Mouse (Mus musculus) limb, embryonic 15.5 days (tissue): Measurements from ENCODE around the gene Gorasp1. TPM values are rescaled to one million over a fixed set of nuclear protein-coding genes. Genes with fewer than 3 reads are reported as not detected.

Experiments
- ATAC-seq: fragments of 200-750 bp; cut with Nextera tagmentation; 2 replicates; pipeline ENCODE4 v1.8.0; 2017; ENCODE audit warnings: low read depth, moderate TSS enrichment; ENCODE audit not compliant: insufficient number of reproducible peaks, low FRiP score, low TSS enrichment
- H3K27ac ChIP-seq: fragments of 300-500 bp; sonication (generic); 2 replicates; pipeline ENCODE4 v1.5.1; 2015; ENCODE audit warnings: moderate library complexity, mild to moderate bottlenecking, inconsistent platforms
- H3K27me3 ChIP-seq: fragments of 300-500 bp; sonication (generic); 2 replicates; pipeline ENCODE4 v1.6.1; 2015; ENCODE audit warnings: inconsistent platforms
- H3K36me3 ChIP-seq: fragments of 300-500 bp; sonication (generic); 2 replicates; pipeline ENCODE4 v1.6.1; 2015; ENCODE audit warnings: inconsistent platforms
- H3K4me1 ChIP-seq: fragments of 300-500 bp; sonication (generic); 2 replicates; pipeline ENCODE4 v1.6.1; 2015; ENCODE audit warnings: inconsistent platforms
- H3K4me2 ChIP-seq: fragments of 300-500 bp; sonication (generic); 2 replicates; pipeline ENCODE4 v1.6.1; 2015; ENCODE audit warnings: mild to moderate bottlenecking, inconsistent platforms
- H3K4me3 ChIP-seq: fragments of 300-500 bp; sonication (generic); 2 replicates; pipeline ENCODE4 v1.5.1; 2015; ENCODE audit warnings: mild to moderate bottlenecking, inconsistent platforms
- H3K9ac ChIP-seq: fragments of 300-500 bp; sonication (generic); 2 replicates; pipeline ENCODE4 v1.6.1; 2015; ENCODE audit warnings: inconsistent platforms
- H3K9me3 ChIP-seq: fragments of 300-500 bp; sonication (generic); 2 replicates; pipeline ENCODE4 v1.6.1; 2016; ENCODE audit warnings: inconsistent platforms
- WGBS: fragments of 180-500 bp; shearing (Covaris S2); methylation state at CpG from one replicate; pipeline ENCODE4 v1.1.7; 2015; 5-methylcytosine and 5-hydroxymethylcytosine counted together
- polyA plus RNA-seq: library from polyadenylated mRNA; unstranded; fragments of >200 nt; fragmentation: Nextera tagmentation; extraction: Ambion mirVana; gene quantifications from 2 replicates; pipeline ENCODE4 v1.2.1, GENCODE M21; 2015

The Gorasp1 gene
- 35.5 and 35.8 TPM in 2 replicates for polyA plus RNA-seq

GRCm38 (mm10) chr9:119937005-119937773, at the start of gene Gorasp1, which contains the start of gene Ttc21a:
Gorasp1 (minus strand) TSS chr9:119937565.
Ttc21a (plus strand) TSS chr9:119937606.
- H3K36me3 ChIP-seq, result peaks cover 6% of the 10 kb centered on the region
- H3K27ac ChIP-seq, result peak within 1 kb of the TSS; percentile 80
- no peaks in the 10 kb centered on the region for H3K9me3 ChIP-seq
- peak within 1 kb of the TSS; percentile 89 for H3K4me2 ChIP-seq
- peaks cover 22% of the 10 kb centered on the region for H3K4me1 ChIP-seq
- no peaks in the 10 kb centered on the region for H3K27me3 ChIP-seq
- peak within 1 kb of the TSS; percentile 83 for H3K4me3 ChIP-seq
- peak; percentile 86 for ATAC-seq
- under 1% methylated on average over 40 of the region's 40 CpGs for WGBS
- peak within 1 kb of the TSS; percentile 75 for H3K9ac ChIP-seq

- Histone ChIP-seq H3K4me1 (peaks cover 41% of the 10 kb centered on the region), H3K27ac (peak overlapping the region; percentile 89), H3K27me3 (no peaks in the 10 kb centered on the region), H3K4me2 (no peak overlapping the region), H3K36me3 (no peaks in the 10 kb centered on the region), H3K9me3 (no peaks in the 10 kb centered on the region), H3K4me3 (no peak overlapping the region), H3K9ac (no peak overlapping the region)
- 44% methylated on average over 10 of the region's 10 CpGs for WGBS
- ATAC-seq, result no peak
Measured at GRCm38 (mm10) chr9:119985881-119986574, 48.7 kb upstream of the Gorasp1 start.

- Histone ChIP-seq H3K4me2 (peak within 1 kb of the TSS; percentile 98), H3K27ac (peak within 1 kb of the TSS; percentile 89), H3K9ac (peak within 1 kb of the TSS; percentile 65), H3K9me3 (no peaks in the 10 kb centered on the region), H3K27me3 (no peaks in the 10 kb centered on the region), H3K36me3 (no peaks in the 10 kb centered on the region), H3K4me3 (peak within 1 kb of the TSS; percentile 75), H3K4me1 (peaks cover 48% of the 10 kb centered on the region)
- 18% methylated on average over 14 of the region's 14 CpGs for WGBS
- no peak for ATAC-seq
Measured at GRCm38 (mm10) chr9:119984536-119985011, 47.2 kb upstream of the Gorasp1 start, which contains the start of gene Csrnp1. Csrnp1 (minus strand) TSS chr9:119984658.

GRCm38 (mm10) chr9:119983585-119984535, 46.5 kb upstream of the Gorasp1 start:
- peak; percentile 78 for ATAC-seq
- peak overlapping the region; percentile 98 for H3K4me2 ChIP-seq
- H3K9me3 ChIP-seq, result no peaks in the 10 kb centered on the region
- no peaks in the 10 kb centered on the region for H3K36me3 ChIP-seq
- H3K27ac ChIP-seq, result peak overlapping the region; percentile 89
- H3K4me1 ChIP-seq, result peaks cover 54% of the 10 kb centered on the region
- WGBS, result under 1% methylated on average over 79 of the region's 79 CpGs
- H3K9ac ChIP-seq, result peak overlapping the region; percentile 65
- no peaks in the 10 kb centered on the region for H3K27me3 ChIP-seq
- peak overlapping the region; percentile 75 for H3K4me3 ChIP-seq

- no peaks in the 10 kb centered on the region for H3K27me3 ChIP-seq
Measured at GRCm38 (mm10) chr9:119982956-119983551, 45.7 kb upstream of the Gorasp1 start.

GRCm38 (mm10) chr9:119982241-119982811, 45.0 kb upstream of the Gorasp1 start:
- H3K4me3 ChIP-seq, result peak overlapping the region; percentile 75
- H3K27ac ChIP-seq, result peak overlapping the region; percentile 89
- WGBS, result 3% methylated on average over 11 of the region's 11 CpGs
- H3K9ac ChIP-seq, result peak overlapping the region; percentile 65; the same call in 1 of the 2 replicates
- H3K9me3 ChIP-seq, result no peaks in the 10 kb centered on the region
- no peaks in the 10 kb centered on the region for H3K36me3 ChIP-seq
- peaks cover 70% of the 10 kb centered on the region for H3K4me1 ChIP-seq
- H3K27me3 ChIP-seq, result no peaks in the 10 kb centered on the region
- ATAC-seq, result 0 out of 2 replicates have a peak, but pooled peaks have one; percentile 14
- H3K4me2 ChIP-seq, result peak overlapping the region; percentile 98

More at GRCm38 (mm10) chr9:119982956-119983551, 45.7 kb upstream of the Gorasp1 start:
- peak overlapping the region; percentile 89 for H3K27ac ChIP-seq
- no peaks in the 10 kb centered on the region for H3K36me3 ChIP-seq
- H3K4me2 ChIP-seq, result peak overlapping the region; percentile 98
- no peak for ATAC-seq
- H3K4me1 ChIP-seq, result peaks cover 62% of the 10 kb centered on the region
- H3K9ac ChIP-seq, result peak overlapping the region; percentile 65
- H3K9me3 ChIP-seq, result no peaks in the 10 kb centered on the region
- under 1% methylated on average over 45 of the region's 48 CpGs for WGBS
- peak overlapping the region; percentile 75 for H3K4me3 ChIP-seq

GRCm38 (mm10) chr9:119981183-119982179, 44.1 kb upstream of the Gorasp1 start:
- WGBS, result 3% methylated on average over 16 of the region's 16 CpGs
- Histone ChIP-seq H3K4me1 (peaks cover 78% of the 10 kb centered on the region), H3K4me2 (peak overlapping the region; percentile 98), H3K36me3 (no peaks in the 10 kb centered on the region), H3K27me3 (no peaks in the 10 kb centered on the region), H3K9ac (0 out of 2 replicates have a peak overlapping the region, but pooled peaks have one; percentile 14), H3K27ac (peak overlapping the region; percentile 89), H3K9me3 (no peaks in the 10 kb centered on the region), H3K4me3 (peak overlapping the region; percentile 75)
- ATAC-seq, result peak; percentile 7; the same call in 1 of the 2 replicates

- no peaks in the 10 kb centered on the region for H3K36me3 ChIP-seq
- H3K4me2 ChIP-seq, result peak overlapping the region; percentile 98
- H3K9ac ChIP-seq, result no peak overlapping the region
- H3K4me1 ChIP-seq, result peaks cover 74% of the 10 kb centered on the region
- peak overlapping the region; percentile 75 for H3K4me3 ChIP-seq
- peak overlapping the region; percentile 89 for H3K27ac ChIP-seq
- no peaks in the 10 kb centered on the region for H3K27me3 ChIP-seq
- WGBS, result 7% methylated on average over 4 of the region's 4 CpGs
- H3K9me3 ChIP-seq, result no peaks in the 10 kb centered on the region
- no peak for ATAC-seq
Measured at GRCm38 (mm10) chr9:119980770-119981182, 43.4 kb upstream of the Gorasp1 start.

GRCm38 (mm10) chr9:119979749-119980148, 42.4 kb upstream of the Gorasp1 start:
- no peak overlapping the region for H3K9ac ChIP-seq
- no peak for ATAC-seq
- H3K4me3 ChIP-seq, result no peak overlapping the region

More at GRCm38 (mm10) chr9:119979749-119980148, 42.4 kb upstream of the Gorasp1 start:
- Histone ChIP-seq H3K9me3 (no peaks in the 10 kb centered on the region), H3K36me3 (peaks cover 5% of the 10 kb centered on the region; the same call in 1 of the 2 replicates), H3K4me2 (no peak overlapping the region), H3K4me1 (peaks cover 71% of the 10 kb centered on the region), H3K27me3 (no peaks in the 10 kb centered on the region), H3K27ac (no peak overlapping the region)
- 61% methylated on average over 2 of the region's 2 CpGs for WGBS
